Mouse (Mus musculus) T-helper 17 cell (primary cell): Measurements from ENCODE around the gene 4922502D21Rik.

Source experiments
- in situ Hi-C, 2 experiments: fragments of 300-600 bp; cut with MboI, MseI; formaldehyde crosslinking; loops; 1 replicate in 1 of 2; 2 replicates in 1 of 2; pipeline ENCODE4 v1.15.1; 2025; ENCODE audit warnings: high pct_unique_total_duplicates in 2 of 2

Gene 4922502D21Rik

GRCm38 (mm10) chr6:129331610-129332009 is at the start of gene 4922502D21Rik:
TSS of gene 4922502D21Rik (minus strand) at chr6:129331796.
- in situ Hi-C loops, result loop anchor here in 1 of 2 experiments (5.0 kb wide), 2 partner anchors 41 to 74 kb away; no protein-coding TSS in a partner anchor

GRCm38 (mm10) chr6:129380454-129380853 is 48.9 kb upstream of the 4922502D21Rik start:
- in situ Hi-C loops, result no loop called here

- in situ Hi-C loops, result loop anchor here (5.0 kb wide), 3 partner anchors 43 to 523 kb away; partner anchors contain the start of gene 4922502D21Rik (in 1 of the 2)
Measured at GRCm38 (mm10) chr6:129374937-129375471, 43.4 kb upstream of the 4922502D21Rik start.

- in situ Hi-C loops, result loop anchor here (5.0 kb wide), 4 partner anchors 37 to 517 kb away; partner anchors contain the start of gene 4922502D21Rik (in 1 of the 2)
Measured at GRCm38 (mm10) chr6:129369374-129370132, 38.0 kb upstream of the 4922502D21Rik start.

GRCm38 (mm10) chr6:129365959-129366359 is 34.4 kb upstream of the 4922502D21Rik start:
- in situ Hi-C loops, result loop anchor here in 1 of 2 experiments (5.0 kb wide), 1 partner anchor 274 kb away; no protein-coding TSS in a partner anchor

DNA sequence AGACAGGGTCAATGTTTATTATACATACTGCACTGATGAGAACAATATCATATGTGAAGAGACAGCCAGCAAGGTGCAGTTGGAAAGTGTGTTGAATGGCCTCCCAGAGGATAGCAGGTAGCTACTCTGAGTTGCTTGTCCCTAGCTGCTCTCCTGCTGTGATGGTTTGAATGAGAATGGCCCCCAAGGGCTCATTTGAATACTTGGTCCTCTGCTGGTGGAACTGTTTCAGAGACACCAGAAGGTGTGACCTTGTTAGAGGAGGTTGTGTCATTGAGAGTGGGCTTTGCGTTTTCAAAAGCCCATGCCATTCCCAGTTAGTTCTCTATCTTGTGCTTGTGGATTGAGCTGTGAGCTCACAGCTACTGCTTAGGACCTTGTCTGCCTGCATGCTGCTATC is 32.3 kb upstream of the 4922502D21Rik start:
- in situ Hi-C loops, result loop anchor here in 1 of 2 experiments (5.0 kb wide), 2 partner anchors 37 to 102 kb away; no protein-coding TSS in a partner anchor

GRCm38 (mm10) chr6:129359515-129359914 is 27.9 kb upstream of the 4922502D21Rik start:
- in situ Hi-C loops, result loop anchor here in 1 of 2 experiments (5.0 kb wide), 1 partner anchor 502 kb away; no protein-coding TSS in a partner anchor

DNA sequence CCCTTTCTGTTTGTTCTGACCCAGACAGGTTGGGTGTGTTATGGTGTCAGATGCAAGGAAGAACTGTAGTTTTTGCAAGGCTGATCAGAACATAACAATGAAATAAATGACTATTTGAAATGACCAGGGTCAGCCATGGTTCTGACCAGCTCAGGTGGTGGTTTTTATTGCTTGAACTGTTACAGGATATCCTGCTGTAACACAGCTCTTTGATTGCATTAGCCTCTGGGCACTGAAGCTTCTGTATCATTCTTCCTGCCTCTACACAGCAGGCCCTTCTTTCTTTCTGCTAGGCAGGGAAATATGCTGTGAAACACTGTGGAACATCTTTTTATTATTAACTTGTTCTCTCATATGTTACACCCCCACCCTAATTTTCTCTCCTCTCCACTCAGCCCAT is 24.8 kb upstream of the 4922502D21Rik start:
- in situ Hi-C loops, result loop anchor here in 1 of 2 experiments (5.0 kb wide), 1 partner anchor 499 kb away; no protein-coding TSS in a partner anchor

DNA sequence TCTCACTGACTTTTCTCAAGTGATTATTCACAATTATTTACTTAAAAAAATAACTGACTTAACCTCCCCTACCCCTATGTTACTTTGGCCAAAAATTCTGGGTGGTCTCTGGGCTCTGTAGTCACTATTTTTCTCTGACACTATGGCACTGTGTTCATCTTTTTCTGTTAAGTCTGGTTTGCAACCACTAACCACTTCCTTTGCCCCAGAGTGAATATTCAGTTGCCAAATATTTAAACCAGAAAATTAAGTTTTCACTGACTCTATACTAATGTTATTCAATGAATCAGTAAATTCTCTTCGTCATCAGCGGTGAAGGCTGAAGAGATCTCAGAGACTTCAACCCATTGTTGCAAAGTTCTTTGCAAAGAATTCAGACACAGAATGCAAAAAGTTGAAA is 24.2 kb upstream of the 4922502D21Rik start:
- in situ Hi-C loops, result loop anchor here in 1 of 2 experiments (5.0 kb wide), 1 partner anchor 498 kb away; no protein-coding TSS in a partner anchor

DNA sequence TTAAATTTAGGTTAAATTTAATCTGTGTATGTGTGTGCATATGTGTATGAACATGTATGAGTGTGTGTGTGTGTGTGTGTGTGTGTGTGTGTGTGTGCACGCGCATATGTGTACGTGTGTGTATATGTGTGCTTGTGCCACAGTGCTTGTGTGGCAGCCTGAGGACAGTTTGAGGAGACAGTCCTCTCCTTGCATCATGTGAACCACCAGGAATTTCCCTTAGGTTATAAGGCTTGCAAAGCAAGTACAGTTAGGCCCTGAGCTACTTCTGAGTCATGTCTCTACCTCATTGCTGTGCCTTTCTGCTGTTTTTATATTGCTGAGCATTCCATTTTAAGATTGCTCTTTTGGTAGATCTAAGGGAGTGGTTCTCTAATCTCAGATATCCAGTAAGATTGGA is 19.5 kb upstream of the 4922502D21Rik start:
- in situ Hi-C loops, result no loop called here

- in situ Hi-C loops, result loop anchor here in 1 of 2 experiments (10.0 kb wide), 1 partner anchor 275 kb away; no protein-coding TSS in a partner anchor
Measured at GRCm38 (mm10) chr6:129349524-129350352, 18.1 kb upstream of the 4922502D21Rik start.

GRCm38 (mm10) chr6:129344408-129344807 is 12.8 kb upstream of the 4922502D21Rik start:
- in situ Hi-C loops, result loop anchor here in 1 of 2 experiments (10.0 kb wide), 1 partner anchor 270 kb away; no protein-coding TSS in a partner anchor

DNA sequence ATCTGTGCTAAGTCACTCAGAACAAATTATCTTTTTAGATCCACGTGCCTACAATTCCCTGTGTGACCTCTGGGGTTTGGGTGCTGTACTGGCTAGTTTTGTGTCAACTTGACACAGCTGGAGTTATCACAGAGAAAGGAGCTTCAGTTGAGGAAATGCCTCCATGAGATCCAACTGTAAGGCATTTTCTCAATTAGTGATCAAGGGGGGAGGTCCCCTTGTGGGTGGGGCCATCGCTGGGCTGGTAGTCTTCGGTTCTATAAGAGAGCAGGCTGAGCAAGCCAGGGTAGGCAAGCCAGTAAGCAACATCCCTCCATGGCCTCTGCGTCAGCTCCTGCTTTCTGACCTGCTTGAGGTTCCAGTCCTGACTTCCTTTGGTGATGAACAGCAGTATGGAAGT is 10.8 kb upstream of the 4922502D21Rik start, which contains the start of gene Clec12a:
Gene Clec12a (plus strand): TSS at position 301 of the 400 bp plus-strand sequence.
- in situ Hi-C loops, result loop anchor here in 1 of 2 experiments (10.0 kb wide), 1 partner anchor 268 kb away; no protein-coding TSS in a partner anchor

GRCm38 (mm10) chr6:129337751-129338150 is 6.2 kb upstream of the 4922502D21Rik start:
- in situ Hi-C loops, result no loop called here

DNA sequence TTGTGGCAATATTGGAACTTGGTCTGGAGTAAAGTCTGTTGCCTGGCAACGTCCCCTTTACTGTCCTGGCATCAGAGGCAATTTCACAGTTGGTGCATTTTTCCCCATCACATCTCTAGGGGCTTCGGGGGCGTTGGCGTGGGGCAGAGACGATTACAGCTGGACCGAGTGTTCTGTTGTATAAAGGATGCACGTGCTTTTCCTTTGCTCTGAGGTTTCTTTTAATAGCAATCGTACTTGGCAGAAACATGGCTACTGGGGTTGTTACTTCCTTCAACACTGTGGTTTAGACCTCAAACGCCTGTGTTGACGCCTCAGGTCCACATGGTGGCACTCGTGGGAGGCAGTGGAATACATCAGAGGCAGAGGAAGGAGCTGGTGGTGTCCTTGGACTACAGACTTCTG is 2.1 kb upstream of the 4922502D21Rik start:
- in situ Hi-C loops, result loop anchor here in 1 of 2 experiments (5.0 kb wide), 2 partner anchors 39 to 76 kb away; no protein-coding TSS in a partner anchor

GRCm38 (mm10) chr6:129326568-129327150 is 4.9 kb downstream of the 4922502D21Rik start:
- in situ Hi-C loops, result loop anchor here in 1 of 2 experiments (5.0 to 10.0 kb wide), 2 partner anchors 36 to 62 kb away; no protein-coding TSS in a partner anchor

- in situ Hi-C loops, result loop anchor here in 1 of 2 experiments (5.0 to 10.0 kb wide), 2 partner anchors 36 to 61 kb away; no protein-coding TSS in a partner anchor
Measured at GRCm38 (mm10) chr6:129326016-129326415, 5.6 kb downstream of the 4922502D21Rik start.

DNA sequence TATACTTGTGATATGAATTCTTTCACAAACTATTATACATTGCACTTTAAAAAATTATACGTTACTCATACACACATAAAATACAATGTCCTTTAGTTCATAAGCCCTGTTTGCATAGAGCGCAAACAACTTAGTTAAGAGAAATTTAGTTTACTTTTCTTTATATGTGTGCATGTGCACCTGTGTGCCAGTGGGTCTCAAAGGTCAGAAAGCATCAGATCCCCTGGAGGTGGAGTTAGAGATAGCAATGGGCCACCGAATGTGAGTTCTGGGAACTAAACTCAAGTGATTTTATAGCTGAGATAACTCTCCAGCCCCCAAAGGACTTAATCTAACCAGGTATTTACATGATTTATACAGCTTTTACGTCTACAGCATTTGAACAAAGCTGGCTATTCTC is 12.3 kb downstream of the 4922502D21Rik start:
- in situ Hi-C loops, result no loop called here

DNA sequence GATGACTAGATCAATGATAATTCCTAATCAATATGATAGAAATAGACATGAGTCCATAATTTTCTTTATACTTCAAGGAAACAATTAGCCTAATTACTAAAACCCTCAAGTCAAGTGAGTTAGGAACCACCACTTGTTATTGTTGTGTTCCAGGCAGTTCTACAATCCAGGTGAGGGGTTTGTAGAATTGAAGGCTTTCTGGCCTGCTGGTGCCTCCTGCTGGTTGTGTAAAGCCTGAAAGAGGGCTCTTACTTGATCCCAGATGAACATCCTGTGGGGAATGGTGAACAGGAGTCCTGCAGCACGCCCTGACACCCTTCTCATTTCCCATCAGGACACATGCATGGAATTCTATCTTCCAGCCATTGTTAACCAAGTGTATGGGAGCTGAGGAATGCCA is 13.2 kb downstream of the 4922502D21Rik start:
- in situ Hi-C loops, result no loop called here

DNA sequence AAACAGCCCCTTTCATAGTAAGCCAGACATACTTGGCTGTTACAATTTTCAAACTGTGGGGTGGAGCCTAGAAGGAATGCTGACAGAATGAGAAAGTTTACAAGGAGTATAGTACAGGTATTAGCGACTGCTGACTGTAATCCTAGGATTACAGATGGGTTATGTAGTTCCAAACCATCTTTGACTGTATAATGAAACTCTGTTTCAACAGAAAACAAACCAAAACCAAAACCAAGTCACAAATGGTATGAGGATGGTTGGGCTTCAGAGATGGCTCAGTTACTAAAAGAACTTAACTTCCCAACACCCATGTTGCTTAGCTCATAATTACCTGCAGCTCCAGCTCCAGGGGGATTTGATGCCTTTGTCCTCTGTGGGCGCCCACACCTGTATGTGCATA is 15.1 kb downstream of the 4922502D21Rik start:
- in situ Hi-C loops, result no loop called here
